Mouse (Mus musculus) liver, embryonic 12.5 days (tissue): ENCODE measurements at regions not wholly inside any gene's neighbourhood (a gene's known extent, or its start where the extent isn't known, plus 50 kb on each side); places are given as distances from the start of the nearest gene placed in this dataset.

Source experiments
- ATAC-seq: fragments of 200-750 bp; cut with Nextera tagmentation; 2 replicates; pipeline ENCODE4 v1.8.0; 2017; ENCODE audit warnings: moderate number of reproducible peaks, mild to moderate bottlenecking, moderate library complexity
- H3K27ac ChIP-seq: fragments of 300-500 bp; sonication (generic); 2 replicates; pipeline ENCODE4 v1.5.1; 2016; ENCODE audit warnings: mild to moderate bottlenecking
- H3K27me3 ChIP-seq: fragments of 300-500 bp; sonication (generic); replicated peaks from 2 replicates; pipeline ENCODE4 v1.6.1; 2016; ENCODE audit warnings: mild to moderate bottlenecking, moderate library complexity
- H3K36me3 ChIP-seq: fragments of 300-500 bp; sonication (generic); 2 replicates; pipeline ENCODE4 v1.6.1; 2016; ENCODE audit warnings: mild to moderate bottlenecking, moderate library complexity
- H3K4me1 ChIP-seq: fragments of 300-500 bp; sonication (generic); 2 replicates; pipeline ENCODE4 v1.6.1; 2016
- H3K4me2 ChIP-seq: fragments of 300-500 bp; sonication (generic); 2 replicates; pipeline ENCODE4 v1.6.1; 2016; ENCODE audit warnings: mild to moderate bottlenecking, moderate library complexity
- H3K4me3 ChIP-seq: fragments of 300-500 bp; sonication (generic); 2 replicates; pipeline ENCODE4 v1.5.1; 2016; ENCODE audit warnings: mild to moderate bottlenecking, moderate library complexity
- H3K9ac ChIP-seq: fragments of 300-500 bp; sonication (generic); 2 replicates; pipeline ENCODE4 v1.6.1; 2016; ENCODE audit warnings: mild to moderate bottlenecking, moderate library complexity
- H3K9me3 ChIP-seq: fragments of 300-500 bp; sonication (generic); replicated peaks from 2 replicates; pipeline ENCODE4 v1.6.1; 2016; ENCODE audit warnings: mild to moderate bottlenecking, moderate library complexity
- WGBS: fragments of 180-500 bp; shearing (Covaris S2); methylation state at CpG from one replicate; pipeline ENCODE4 v1.1.7; 2016; ENCODE audit not compliant: insufficient replicate concordance; 5-methylcytosine and 5-hydroxymethylcytosine counted together

GRCm38 (mm10) chr17:16571403-16571802 lies 492.5 kb upstream of the Zfp960 start:
- Histone ChIP-seq H3K9ac (no peak overlapping the region), H3K27ac (no peak overlapping the region), H3K9me3 (no peaks in the 10 kb centered on the region), H3K4me3 (no peak overlapping the region), H3K36me3 (no peaks in the 10 kb centered on the region), H3K4me2 (no peak overlapping the region), H3K4me1 (no peaks in the 10 kb centered on the region), H3K27me3 (no peaks in the 10 kb centered on the region)
- WGBS, result 49% methylated on average over 5 of the region's 5 CpGs
- no peak for ATAC-seq

- Histone ChIP-seq H3K9ac (no peak overlapping the region), H3K27ac (no peak overlapping the region), H3K36me3 (no peaks in the 10 kb centered on the region), H3K4me1 (no peaks in the 10 kb centered on the region), H3K4me3 (no peak overlapping the region), H3K27me3 (no peaks in the 10 kb centered on the region), H3K4me2 (no peak overlapping the region), H3K9me3 (no peaks in the 10 kb centered on the region)
- ATAC-seq, result no peak
- 57% methylated on average over 1 of the region's 1 CpGs for WGBS
Measured at GRCm38 (mm10) chr17:16588791-16589190, 475.1 kb upstream of the Zfp960 start.

GRCm38 (mm10) chr17:16599671-16600070 lies 464.2 kb upstream of the Zfp960 start:
- no peaks in the 10 kb centered on the region for H3K9me3 ChIP-seq
- no peak overlapping the region for H3K4me3 ChIP-seq
- H3K9ac ChIP-seq, result no peak overlapping the region
- 45% methylated on average over 3 of the region's 3 CpGs for WGBS
- H3K27ac ChIP-seq, result no peak overlapping the region
- no peak overlapping the region for H3K4me2 ChIP-seq
- ATAC-seq, result no peak
- H3K4me1 ChIP-seq, result no peaks in the 10 kb centered on the region
- no peaks in the 10 kb centered on the region for H3K36me3 ChIP-seq
- no peaks in the 10 kb centered on the region for H3K27me3 ChIP-seq

- ATAC-seq, result no peak
- Histone ChIP-seq H3K4me2 (no peak overlapping the region), H3K9me3 (no peaks in the 10 kb centered on the region), H3K27ac (no peak overlapping the region), H3K9ac (no peak overlapping the region), H3K4me3 (no peak overlapping the region), H3K36me3 (no peaks in the 10 kb centered on the region), H3K27me3 (no peaks in the 10 kb centered on the region), H3K4me1 (no peaks in the 10 kb centered on the region)
- 61% methylated on average over 1 of the region's 1 CpGs for WGBS
Measured at GRCm38 (mm10) chr17:16612405-16612979, 451.4 kb upstream of the Zfp960 start.

GRCm38 (mm10) chr17:16621931-16622556 lies 441.9 kb upstream of the Zfp960 start:
- no peak for ATAC-seq

GRCm38 (mm10) chr17:16629854-16630253 lies 434.1 kb upstream of the Zfp960 start:
- Histone ChIP-seq H3K4me3 (no peak overlapping the region), H3K4me2 (no peak overlapping the region), H3K36me3 (no peaks in the 10 kb centered on the region), H3K9ac (no peak overlapping the region), H3K27me3 (no peaks in the 10 kb centered on the region), H3K27ac (no peak overlapping the region), H3K4me1 (no peaks in the 10 kb centered on the region), H3K9me3 (no peaks in the 10 kb centered on the region)
- 30% methylated on average over 1 of the region's 1 CpGs for WGBS
- ATAC-seq, result no peak

More at GRCm38 (mm10) chr17:16621931-16622556, 441.9 kb upstream of the Zfp960 start:
- Histone ChIP-seq H3K9ac (no peak overlapping the region), H3K27ac (no peak overlapping the region), H3K4me3 (no peak overlapping the region), H3K4me1 (no peaks in the 10 kb centered on the region), H3K9me3 (no peaks in the 10 kb centered on the region), H3K27me3 (no peaks in the 10 kb centered on the region), H3K36me3 (no peaks in the 10 kb centered on the region), H3K4me2 (no peak overlapping the region)
- 52% methylated on average over 4 of the region's 4 CpGs for WGBS

- no peak overlapping the region for H3K4me2 ChIP-seq
- H3K9ac ChIP-seq, result no peak overlapping the region
- no peaks in the 10 kb centered on the region for H3K9me3 ChIP-seq
- H3K27ac ChIP-seq, result no peak overlapping the region
- H3K36me3 ChIP-seq, result no peaks in the 10 kb centered on the region
- no peak for ATAC-seq
- H3K4me1 ChIP-seq, result no peaks in the 10 kb centered on the region
- no peaks in the 10 kb centered on the region for H3K27me3 ChIP-seq
- no peak overlapping the region for H3K4me3 ChIP-seq
Measured at GRCm38 (mm10) chr17:16633426-16633825, 430.5 kb upstream of the Zfp960 start.

- H3K9ac ChIP-seq, result no peak overlapping the region
- H3K4me1 ChIP-seq, result no peaks in the 10 kb centered on the region
- no peaks in the 10 kb centered on the region for H3K27me3 ChIP-seq
- no peak overlapping the region for H3K4me2 ChIP-seq
- H3K36me3 ChIP-seq, result no peaks in the 10 kb centered on the region
- no peaks in the 10 kb centered on the region for H3K9me3 ChIP-seq
- H3K27ac ChIP-seq, result no peak overlapping the region
- no peak overlapping the region for H3K4me3 ChIP-seq
- ATAC-seq, result no peak
Measured at GRCm38 (mm10) chr17:16637463-16637862, 426.4 kb upstream of the Zfp960 start.

GRCm38 (mm10) chr17:16647942-16648341 lies 416.0 kb upstream of the Zfp960 start:
- no peaks in the 10 kb centered on the region for H3K9me3 ChIP-seq
- H3K36me3 ChIP-seq, result no peaks in the 10 kb centered on the region
- 54% methylated on average over 1 of the region's 1 CpGs for WGBS
- H3K4me2 ChIP-seq, result no peak overlapping the region
- H3K4me1 ChIP-seq, result no peaks in the 10 kb centered on the region
- H3K4me3 ChIP-seq, result no peak overlapping the region
- no peak for ATAC-seq
- H3K27me3 ChIP-seq, result no peaks in the 10 kb centered on the region
- H3K27ac ChIP-seq, result no peak overlapping the region
- no peak overlapping the region for H3K9ac ChIP-seq

GRCm38 (mm10) chr17:16665253-16665652 lies 398.7 kb upstream of the Zfp960 start:
- no peak for ATAC-seq
- no peaks in the 10 kb centered on the region for H3K36me3 ChIP-seq
- H3K4me3 ChIP-seq, result no peak overlapping the region
- no peaks in the 10 kb centered on the region for H3K9me3 ChIP-seq
- no peaks in the 10 kb centered on the region for H3K27me3 ChIP-seq
- H3K27ac ChIP-seq, result no peak overlapping the region
- H3K4me1 ChIP-seq, result no peaks in the 10 kb centered on the region
- no peak overlapping the region for H3K9ac ChIP-seq
- H3K4me2 ChIP-seq, result no peak overlapping the region

GRCm38 (mm10) chr17:16667606-16668005 lies 396.3 kb upstream of the Zfp960 start:
- H3K36me3 ChIP-seq, result no peaks in the 10 kb centered on the region
- H3K27me3 ChIP-seq, result no peaks in the 10 kb centered on the region
- no peak overlapping the region for H3K9ac ChIP-seq
- 44% methylated on average over 1 of the region's 1 CpGs for WGBS
- no peaks in the 10 kb centered on the region for H3K9me3 ChIP-seq
- no peaks in the 10 kb centered on the region for H3K4me1 ChIP-seq
- ATAC-seq, result no peak
- H3K27ac ChIP-seq, result no peak overlapping the region
- no peak overlapping the region for H3K4me2 ChIP-seq
- no peak overlapping the region for H3K4me3 ChIP-seq

- H3K27me3 ChIP-seq, result no peaks in the 10 kb centered on the region
- H3K27ac ChIP-seq, result no peak overlapping the region
- H3K4me3 ChIP-seq, result no peak overlapping the region
- no peaks in the 10 kb centered on the region for H3K4me1 ChIP-seq
- no peak overlapping the region for H3K9ac ChIP-seq
- H3K9me3 ChIP-seq, result no peaks in the 10 kb centered on the region
- no peak for ATAC-seq
- H3K4me2 ChIP-seq, result no peak overlapping the region
- no peaks in the 10 kb centered on the region for H3K36me3 ChIP-seq
Measured at GRCm38 (mm10) chr17:16704199-16704598, 359.7 kb upstream of the Zfp960 start.

- no peak overlapping the region for H3K9ac ChIP-seq
- WGBS, result 52% methylated on average over 1 of the region's 1 CpGs
Measured at GRCm38 (mm10) chr17:16705890-16706289, 358.0 kb upstream of the Zfp960 start.

More at GRCm38 (mm10) chr17:16705890-16706289, 358.0 kb upstream of the Zfp960 start:
- Histone ChIP-seq H3K4me3 (no peak overlapping the region), H3K27ac (no peak overlapping the region), H3K36me3 (no peaks in the 10 kb centered on the region), H3K27me3 (no peaks in the 10 kb centered on the region), H3K9me3 (no peaks in the 10 kb centered on the region), H3K4me1 (no peaks in the 10 kb centered on the region), H3K4me2 (no peak overlapping the region)
- ATAC-seq, result no peak
